20 mouse cellular contexts compared by ENCODE assay signal in genomic region chr1:24972681-24973080, GRCm38 (mm10).
"Had no signal": no experiment of that assay in that cellular context is flagged by ENCODE, and none has a peak within 500 bp of the region (broad histone marks: within the 10 kb centered on the region; RNA-seq: fewer than 3 reads in every experiment).

No protein-coding gene starts in this region.

- H3K27ac ChIP-seq: kidney, embryonic 15.5 days; layer of hippocampus, adult 2 months; limb, embryonic 12.5 days; limb, embryonic 15.5 days; liver, embryonic 14.5 days; lung, embryonic 15.5 days; midbrain, embryonic 10.5 days; midbrain, embryonic 13.5 days; neural tube, embryonic 13.5 days; stomach, embryonic 15.5 days had no signal

- H3K27me3 ChIP-seq: kidney, embryonic 15.5 days; limb, embryonic 12.5 days; limb, embryonic 15.5 days; lung, embryonic 15.5 days; megakaryocyte, embryonic 14.5 days; midbrain, embryonic 13.5 days; neural tube, embryonic 13.5 days; stomach, embryonic 15.5 days had no signal

- H3K36me3 ChIP-seq: kidney, embryonic 15.5 days; limb, embryonic 12.5 days; limb, embryonic 15.5 days; lung, embryonic 15.5 days; midbrain, embryonic 10.5 days; midbrain, embryonic 13.5 days; neural tube, embryonic 13.5 days; stomach, embryonic 15.5 days had no signal

- H3K4me3 ChIP-seq: kidney, embryonic 15.5 days; layer of hippocampus, adult 2 months; limb, embryonic 12.5 days; limb, embryonic 15.5 days; lung, embryonic 15.5 days; megakaryocyte, embryonic 14.5 days; midbrain, embryonic 10.5 days; midbrain, embryonic 13.5 days; myocyte; neural tube, embryonic 13.5 days; stomach, embryonic 15.5 days had no signal

- DNase-seq: kidney, adult 18-20 months; kidney, postnatal 25 days; layer of hippocampus, adult 9-11 months; liver, postnatal 0 days; retina, postnatal 1 day; right cerebral cortex, postnatal 25 days; spleen, adult 18-20 months; thymus, postnatal 25 days had no signal

- H3K4me1 ChIP-seq: kidney, embryonic 15.5 days; limb, embryonic 12.5 days; limb, embryonic 15.5 days; lung, embryonic 15.5 days; megakaryocyte, embryonic 14.5 days; midbrain, embryonic 10.5 days; midbrain, embryonic 13.5 days; neural tube, embryonic 13.5 days; stomach, embryonic 15.5 days had no signal
